Mouse (Mus musculus) hindbrain, embryonic 14.5 days (tissue): ENCODE measurements at regions not wholly inside any gene's neighbourhood (a gene's known extent, or its start where the extent isn't known, plus 50 kb on each side); places are given as distances from the start of the nearest gene placed in this dataset.

Experiments used
- ATAC-seq: fragments of 200-750 bp; cut with Nextera tagmentation; 2 replicates; pipeline ENCODE4 v1.8.0; 2017; ENCODE audit warnings: moderate number of reproducible peaks, mild to moderate bottlenecking, moderate TSS enrichment, moderate library complexity; ENCODE audit not compliant: low FRiP score
- DNase-seq: peaks from one replicate; pipeline ENCODE4 v3.0.0-alpha.2; 2015; ENCODE audit warnings: low spot score
- H3K27ac ChIP-seq: fragments of 300-500 bp; sonication (generic); 2 replicates; pipeline ENCODE4 v1.5.1; 2014; ENCODE audit warnings: mild to moderate bottlenecking, moderate library complexity
- H3K27me3 ChIP-seq: fragments of 300-500 bp; sonication (generic); 2 replicates; pipeline ENCODE4 v1.6.1; 2014; ENCODE audit warnings: mild to moderate bottlenecking, low read length, mixed read lengths; ENCODE audit not compliant: control insufficient read depth, insufficient read depth
- H3K36me3 ChIP-seq: fragments of 300-500 bp; sonication (generic); replicated peaks from 2 replicates; pipeline ENCODE4 v1.6.1; 2014; ENCODE audit not compliant: control insufficient read depth, insufficient read depth
- H3K4me1 ChIP-seq: fragments of 300-500 bp; sonication (generic); replicated peaks from 2 replicates; pipeline ENCODE4 v1.6.1; 2014; ENCODE audit warnings: antibody characterized with exemption, low read length, mixed read lengths; ENCODE audit not compliant: control insufficient read depth, insufficient read depth
- H3K4me2 ChIP-seq: fragments of 300-500 bp; sonication (generic); replicated peaks from 2 replicates; pipeline ENCODE4 v1.6.1; 2014; ENCODE audit warnings: mild to moderate bottlenecking, moderate library complexity
- H3K4me3 ChIP-seq: fragments of 300-500 bp; sonication (generic); replicated peaks from 2 replicates; pipeline ENCODE4 v1.5.1; 2014; ENCODE audit warnings: mild to moderate bottlenecking, low read length
- H3K9ac ChIP-seq: fragments of 300-500 bp; sonication (generic); 2 replicates; pipeline ENCODE4 v1.6.1; 2014
- H3K9me3 ChIP-seq: fragments of 300-500 bp; sonication (generic); 2 replicates; pipeline ENCODE4 v1.6.1; 2016; ENCODE audit warnings: low read length; ENCODE audit not compliant: control insufficient read depth
- WGBS: fragments of 180-500 bp; shearing (Covaris S2); extraction: QIAGEN DNeasy Blood & Tissue Kit; methylation state at CpG from one replicate; pipeline ENCODE4 v1.1.7; 2014; 5-methylcytosine and 5-hydroxymethylcytosine counted together

DNA sequence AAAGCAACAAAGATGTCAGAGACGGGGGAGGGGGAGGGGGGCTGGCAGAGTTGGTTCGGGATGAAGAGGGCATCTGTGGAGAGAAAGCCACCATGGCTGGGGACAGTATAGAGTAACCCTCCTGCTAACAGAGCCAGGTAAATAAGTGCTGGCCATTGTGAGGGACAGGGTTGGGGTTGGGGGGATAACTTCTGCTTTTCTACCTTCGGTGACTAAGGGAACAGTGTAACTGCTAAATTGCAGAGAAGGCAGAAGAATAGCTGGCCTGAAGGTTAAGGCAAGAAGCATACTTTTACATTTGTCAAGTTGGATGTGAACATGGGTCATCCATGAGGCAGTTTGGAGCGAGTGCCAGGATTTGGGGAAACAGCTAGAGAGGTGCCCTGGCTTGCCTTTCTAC is 395.1 kb downstream of the H2al1j start:
- Histone ChIP-seq H3K9me3 (no peaks in the 10 kb centered on the region), H3K27me3 (0 out of 2 replicates have a peak, but pooled peaks cover 3% of the 10 kb centered on the region), H3K36me3 (no peaks in the 10 kb centered on the region), H3K4me3 (no peak overlapping the region), H3K27ac (no peak overlapping the region), H3K4me1 (no peaks in the 10 kb centered on the region), H3K4me2 (no peak overlapping the region), H3K9ac (no peak overlapping the region)
- ATAC-seq: no peak
- no peak for DNase-seq
- 63% methylated on average over 4 of the region's 4 CpGs for WGBS

DNA sequence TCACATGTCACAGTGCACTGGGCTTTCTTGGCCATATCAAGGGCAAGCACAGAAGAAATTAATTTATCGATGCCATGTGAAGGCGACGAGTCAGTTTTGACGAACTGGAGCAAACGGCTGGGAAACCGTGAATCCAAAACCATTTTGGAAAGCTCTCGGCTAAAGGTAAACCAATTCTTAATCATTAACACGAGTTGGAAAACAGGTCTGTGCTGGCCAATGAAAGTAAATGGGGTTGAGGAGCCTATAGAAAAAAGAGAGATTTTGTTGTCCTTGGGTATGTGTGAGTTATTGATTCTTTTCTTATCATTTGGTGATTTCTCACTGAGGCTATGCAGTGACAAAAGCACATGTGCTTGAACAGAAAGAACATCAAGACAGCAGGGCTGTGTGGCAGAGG is 397.1 kb downstream of the H2al1j start:
- 0 out of 2 replicates have a peak, but pooled peaks cover 3% of the 10 kb centered on the region for H3K27me3 ChIP-seq
- WGBS: 92% methylated on average over 8 of the region's 8 CpGs
- H3K36me3 ChIP-seq: no peaks in the 10 kb centered on the region
- no peak overlapping the region for H3K4me2 ChIP-seq
- H3K27ac ChIP-seq: no peak overlapping the region
- DNase-seq: no peak
- ATAC-seq: no peak
- H3K9me3 ChIP-seq: no peaks in the 10 kb centered on the region
- H3K4me3 ChIP-seq: no peak overlapping the region
- no peaks in the 10 kb centered on the region for H3K4me1 ChIP-seq
- H3K9ac ChIP-seq: no peak overlapping the region

GRCm38 (mm10) chrX:11726524-11727231 is 399.1 kb downstream of the H2al1j start:
- H3K4me1 ChIP-seq: no peaks in the 10 kb centered on the region
- H3K27ac ChIP-seq: no peak overlapping the region
- H3K27me3 ChIP-seq: 0 out of 2 replicates have a peak, but pooled peaks cover 3% of the 10 kb centered on the region
- ATAC-seq (no peak), DNase-seq (no peak)
- H3K36me3 ChIP-seq: no peaks in the 10 kb centered on the region
- whole genome bisulfite sequencing: 30% methylated on average over 8 of the region's 8 CpGs
- no peak overlapping the region for H3K4me2 ChIP-seq
- no peak overlapping the region for H3K9ac ChIP-seq
- H3K4me3 ChIP-seq: no peak overlapping the region
- no peaks in the 10 kb centered on the region for H3K9me3 ChIP-seq

DNA sequence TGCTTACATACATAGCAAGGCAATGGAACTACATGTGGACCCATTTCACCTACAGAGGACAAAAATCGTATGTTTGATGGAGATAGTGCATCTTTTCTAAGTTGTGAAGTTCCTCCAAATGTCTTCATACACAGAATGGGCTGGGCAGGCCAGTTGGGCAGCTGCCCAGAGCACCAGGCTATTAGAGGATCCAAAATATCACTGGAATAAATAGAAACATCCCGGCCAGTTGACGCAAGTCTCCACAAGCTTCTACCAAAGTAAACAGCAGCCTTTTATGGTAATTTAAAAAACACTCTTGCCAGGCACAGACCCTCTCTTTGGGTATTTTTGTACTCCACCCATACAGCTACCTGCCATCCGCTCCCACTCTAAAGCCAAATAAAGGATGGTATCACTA is 400.9 kb downstream of the H2al1j start:
- no peaks in the 10 kb centered on the region for H3K36me3 ChIP-seq
- 84% methylated on average over 4 of the region's 4 CpGs for WGBS
- ATAC-seq (no peak), DNase-seq (no peak)
- no peaks in the 10 kb centered on the region for H3K4me1 ChIP-seq
- H3K27me3 ChIP-seq: peaks cover 6% of the 10 kb centered on the region; the same call in 1 of the 2 replicates
- no peak overlapping the region for H3K4me3 ChIP-seq
- no peak overlapping the region for H3K27ac ChIP-seq
- H3K4me2 ChIP-seq: no peak overlapping the region
- no peaks in the 10 kb centered on the region for H3K9me3 ChIP-seq
- H3K9ac ChIP-seq: no peak overlapping the region

DNA sequence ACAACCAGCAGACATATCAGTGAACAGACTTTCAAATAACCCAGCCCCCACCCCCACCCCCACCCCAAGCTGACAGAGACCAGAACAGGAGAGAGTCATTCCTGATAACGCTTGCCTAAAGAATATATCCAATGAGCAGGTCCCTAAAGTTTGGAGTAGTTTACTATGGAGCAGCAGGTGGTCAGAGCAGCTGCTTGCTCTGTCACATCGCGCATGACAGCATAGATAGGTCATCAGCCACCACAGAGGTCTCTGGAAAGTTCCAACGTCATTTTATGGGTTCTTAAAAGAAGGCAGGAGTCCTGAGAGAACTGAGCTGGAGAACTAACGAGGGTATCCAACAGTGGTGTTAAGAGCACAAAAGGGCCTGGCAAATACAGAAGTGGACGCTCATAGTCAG is 402.4 kb downstream of the H2al1j start:
- WGBS: 73% methylated on average over 6 of the region's 6 CpGs

DNA sequence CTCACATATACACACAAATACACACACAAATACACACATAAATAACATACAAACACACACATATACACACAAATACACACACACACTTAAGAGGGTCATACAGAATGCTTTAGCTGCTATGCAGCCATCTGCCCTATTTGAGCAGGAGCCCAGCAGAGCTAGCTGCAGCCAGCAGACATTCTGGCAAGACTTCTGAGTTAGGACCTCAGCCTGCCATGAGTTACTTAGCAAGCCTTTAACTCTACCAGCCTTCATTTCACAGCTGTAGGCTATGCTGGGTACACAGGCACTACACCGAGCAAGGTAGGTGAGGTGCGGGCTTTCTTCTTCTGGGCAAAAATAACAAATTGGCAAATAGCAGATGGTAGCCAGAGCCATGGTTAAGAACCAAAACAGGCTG is 404.7 kb downstream of the H2al1j start:
- 94% methylated on average over 2 of the region's 2 CpGs for WGBS
- H3K4me2 ChIP-seq: no peak overlapping the region
- H3K27ac ChIP-seq: no peak overlapping the region
- H3K4me3 ChIP-seq: no peak overlapping the region
- peaks cover 8% of the 10 kb centered on the region; the same call in 1 of the 2 replicates for H3K27me3 ChIP-seq
- H3K9ac ChIP-seq: no peak overlapping the region
- peaks cover 5% of the 10 kb centered on the region; the same call in 1 of the 2 replicates for H3K4me1 ChIP-seq
- DNase-seq (no peak), ATAC-seq (no peak)
- H3K36me3 ChIP-seq: no peaks in the 10 kb centered on the region
- no peaks in the 10 kb centered on the region for H3K9me3 ChIP-seq

More for the DNA sequence above, 402.4 kb downstream of the H2al1j start:
- Histone ChIP-seq H3K36me3 (no peaks in the 10 kb centered on the region), H3K4me3 (no peak overlapping the region), H3K9me3 (no peaks in the 10 kb centered on the region), H3K4me2 (no peak overlapping the region), H3K9ac (no peak overlapping the region), H3K27ac (no peak overlapping the region), H3K27me3 (peaks cover 11% of the 10 kb centered on the region; the same call in 1 of the 2 replicates), H3K4me1 (peaks cover 4% of the 10 kb centered on the region; the same call in 1 of the 2 replicates)
- DNase-seq: no peak
- no peak for ATAC-seq

GRCm38 (mm10) chrX:11734505-11735435 is 407.1 kb downstream of the H2al1j start:
- peak; percentile 48; the same call in 1 of the 2 replicates for ATAC-seq
- WGBS: 22% methylated on average over 27 of the region's 27 CpGs
- no peak for DNase-seq

DNA sequence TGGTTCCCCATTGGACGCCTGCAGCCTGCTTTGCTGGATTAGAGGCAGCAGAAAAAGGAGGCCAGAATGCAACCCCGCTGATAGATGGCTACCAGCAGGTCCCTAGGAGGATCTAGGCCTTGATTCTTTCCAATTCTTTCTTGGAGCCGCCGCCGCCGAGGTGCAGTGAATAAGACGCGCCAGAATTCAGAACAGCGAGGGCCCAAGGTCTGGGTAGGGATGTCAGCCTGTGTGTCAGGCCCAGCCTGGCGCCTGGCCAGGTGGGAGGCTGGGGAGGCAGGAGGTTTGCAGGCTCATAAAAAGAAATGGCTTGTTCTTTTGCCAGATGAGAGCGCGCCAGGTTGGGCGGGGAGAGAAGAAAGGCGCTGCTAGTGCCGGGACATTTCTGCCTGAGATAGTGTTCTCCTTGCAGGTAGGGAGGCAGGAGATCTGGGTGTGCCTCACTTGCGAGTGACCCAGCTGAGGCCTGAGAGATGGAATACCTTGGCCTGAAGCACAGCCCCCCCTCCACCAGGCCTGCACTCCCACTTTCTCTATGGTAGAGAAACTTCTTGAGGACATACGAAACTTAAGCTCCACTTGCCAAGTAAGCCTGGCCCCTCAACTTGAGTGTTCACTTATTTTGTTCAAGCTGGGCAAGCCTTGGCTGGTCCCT is 408.0 kb downstream of the H2al1j start:
- Histone ChIP-seq H3K4me2 (no peak overlapping the region), H3K27ac (0 out of 2 replicates have a peak overlapping the region, but pooled peaks have one; percentile 15), H3K4me1 (peaks cover 5% of the 10 kb centered on the region; the same call in 1 of the 2 replicates), H3K9ac (no peak overlapping the region), H3K4me3 (no peak overlapping the region), H3K36me3 (no peaks in the 10 kb centered on the region), H3K27me3 (peaks cover 15% of the 10 kb centered on the region; the same call in 1 of the 2 replicates), H3K9me3 (no peaks in the 10 kb centered on the region)
- WGBS: 37% methylated on average over 17 of the region's 17 CpGs
- DNase-seq (peak; percentile 61), ATAC-seq (peak; percentile 57; the same call in 1 of the 2 replicates)

More at GRCm38 (mm10) chrX:11734505-11735435, 407.1 kb downstream of the H2al1j start:
- Histone ChIP-seq H3K4me2 (no peak overlapping the region), H3K9ac (no peak overlapping the region), H3K27ac (peak overlapping the region; percentile 15; the same call in 1 of the 2 replicates), H3K4me3 (no peak overlapping the region), H3K27me3 (peaks cover 11% of the 10 kb centered on the region; the same call in 1 of the 2 replicates), H3K36me3 (no peaks in the 10 kb centered on the region), H3K9me3 (no peaks in the 10 kb centered on the region), H3K4me1 (peaks cover 5% of the 10 kb centered on the region; the same call in 1 of the 2 replicates)
